In genomic region chr15:12307114-12307513, GRCm38 (mm10) we compare ENCODE assay signal across 21 mouse cellular contexts. TPM values are rescaled to one million over a fixed set of nuclear protein-coding genes. Genes with fewer than 3 reads are reported as not detected.
DNase-seq lines count a peak whose midpoint lies in the region; ATAC-seq and TF ChIP-seq lines count a peak whose summit lies in the region.
"Had no signal": no experiment of that assay in that cellular context is flagged by ENCODE, and none has a peak within 500 bp of the region (broad histone marks: within the 10 kb centered on the region; RNA-seq: fewer than 3 reads in every experiment).

No protein-coding gene starts in this region.

- H3K27me3 ChIP-seq in intestine, embryonic 16.5 days (replicated peaks; ENCODE audit: control insufficient read depth, insufficient read depth, low read length): no peaks in the 10 kb centered on the region
- no peaks in the 10 kb centered on the region for H3K27me3 ChIP-seq in intestine, embryonic 15.5 days (replicated peaks)
- H3K27me3 ChIP-seq in liver, postnatal 0 days (ENCODE audit: insufficient read depth, low read length): no peaks in the 10 kb centered on the region
- H3K27me3 ChIP-seq: forebrain, embryonic 13.5 days; limb, embryonic 15.5 days had no signal

- no peaks in the 10 kb centered on the region for H3K4me1 ChIP-seq in intestine, embryonic 16.5 days (ENCODE audit: control insufficient read depth, insufficient read depth, low read length)
- 0 out of 2 replicates have a peak, but pooled peaks cover 2% of the 10 kb centered on the region for H3K4me1 ChIP-seq in intestine, embryonic 15.5 days (replicated peaks)
- peaks cover 11% of the 10 kb centered on the region for H3K4me1 ChIP-seq in liver, postnatal 0 days (ENCODE audit: insufficient read depth)
- H3K4me1 ChIP-seq: forebrain, embryonic 13.5 days; limb, embryonic 15.5 days had no signal

- H3K9me3 ChIP-seq in intestine, embryonic 16.5 days (ENCODE audit: control insufficient read depth, low read length): no peaks in the 10 kb centered on the region
- no peaks in the 10 kb centered on the region for H3K9me3 ChIP-seq in intestine, embryonic 15.5 days
- H3K9me3 ChIP-seq in liver, postnatal 0 days (ENCODE audit: low read length): no peaks in the 10 kb centered on the region
- H3K9me3 ChIP-seq: forebrain, embryonic 13.5 days; limb, embryonic 15.5 days had no signal

- H3K9ac ChIP-seq in intestine, embryonic 16.5 days (ENCODE audit: low read depth, low read length): no peak overlapping the region
- H3K9ac ChIP-seq in intestine, embryonic 15.5 days: no peak overlapping the region
- H3K9ac ChIP-seq in liver, postnatal 0 days (replicated peaks): no peak overlapping the region
- H3K9ac ChIP-seq: forebrain, embryonic 13.5 days; hindbrain, embryonic 14.5 days; limb, embryonic 15.5 days had no signal

- no peak for ATAC-seq in intestine, embryonic 16.5 days
- no peak for ATAC-seq in intestine, embryonic 15.5 days
- peak; percentile 39 for ATAC-seq in CD4-positive, CD25-positive, alpha-beta regulatory T cell, adult 4 months
- no peak for ATAC-seq in liver, postnatal 0 days
- no peak for ATAC-seq in inflammation-experienced regulatory T-cells, adult 6 months
- ATAC-seq: forebrain, embryonic 13.5 days had no signal

- DNase-seq in R1 (ENCODE audit: low read depth, low spot score): peak; percentile 9
- DNase-seq in liver, postnatal 0 days: no peak
- no peak for DNase-seq in layer of hippocampus, postnatal 14 days (ENCODE audit: low spot score in 2 of 2)
- no peak for DNase-seq in thymus, postnatal 36 days
- DNase-seq: adrenal gland, postnatal 25 days; cerebellum, adult 11-12 months; cerebellum, postnatal 25 days; heart, postnatal 36 days; kidney, adult 18-20 months; kidney, postnatal 10 days; lung, postnatal 14 days; thymus, postnatal 25 days had no signal

- no peak for TF ChIP-seq CTCF in liver, postnatal 0 days (IDR thresholded peaks at IDR 0.05; ENCODE audit: low read depth)

- peak overlapping the region; percentile 11; the same call in 1 of the 2 replicates for H3K27ac ChIP-seq in intestine, embryonic 16.5 days (ENCODE audit: low read length)
- no peak overlapping the region for H3K27ac ChIP-seq in intestine, embryonic 15.5 days
- H3K27ac ChIP-seq in liver, postnatal 0 days (ENCODE audit: low read depth): no peak overlapping the region
- H3K27ac ChIP-seq: forebrain, embryonic 13.5 days; hindbrain, embryonic 14.5 days; limb, embryonic 15.5 days had no signal

- 48% methylated on average over 4 of the region's 4 CpGs for WGBS in intestine, embryonic 16.5 days
- 45% methylated on average over 4 of the region's 4 CpGs for WGBS in intestine, embryonic 15.5 days
- 50% methylated on average over 4 of the region's 4 CpGs for WGBS in liver, postnatal 0 days (ENCODE audit: insufficient replicate concordance)

- no peak overlapping the region for H3K4me3 ChIP-seq in intestine, embryonic 16.5 days (ENCODE audit: low read length)
- H3K4me3 ChIP-seq in intestine, embryonic 15.5 days (replicated peaks): no peak overlapping the region
- no peak overlapping the region for H3K4me3 ChIP-seq in liver, postnatal 0 days (ENCODE audit: low read depth, low read length)
- H3K4me3 ChIP-seq: forebrain, embryonic 13.5 days; limb, embryonic 15.5 days had no signal

- no peaks in the 10 kb centered on the region for H3K36me3 ChIP-seq in intestine, embryonic 16.5 days (ENCODE audit: control insufficient read depth, insufficient read depth, low read length)
- H3K36me3 ChIP-seq in intestine, embryonic 15.5 days: no peaks in the 10 kb centered on the region
- no peaks in the 10 kb centered on the region for H3K36me3 ChIP-seq in liver, postnatal 0 days (replicated peaks; ENCODE audit: insufficient read depth, low read length)
- H3K36me3 ChIP-seq: limb, embryonic 15.5 days had no signal

- TF ChIP-seq EP300 in liver, postnatal 0 days (IDR thresholded peaks at IDR 0.05; ENCODE audit: low read depth): no peak

- H3K4me2 ChIP-seq in intestine, embryonic 16.5 days (ENCODE audit: low read depth, low read length): no peak overlapping the region
- H3K4me2 ChIP-seq in intestine, embryonic 15.5 days (replicated peaks): no peak overlapping the region
- peak overlapping the region; percentile 40; the same call in 1 of the 2 replicates for H3K4me2 ChIP-seq in liver, postnatal 0 days (ENCODE audit: low read depth, low read length)
- H3K4me2 ChIP-seq: forebrain, embryonic 13.5 days; heart, embryonic 11.5 days; hindbrain, embryonic 14.5 days; limb, embryonic 15.5 days; midbrain, embryonic 11.5 days had no signal

RNA-seq across cellular contexts. Expression of gene Golph3, which starts 14.1 kb away (rescaled TPM):
- 66.9 and 74.3 TPM in 2 replicates for polyA plus RNA-seq in intestine, embryonic 16.5 days (2015; fragmentation: Nextera tagmentation; extraction: Ambion mirVana)
- polyA plus RNA-seq in intestine, embryonic 15.5 days (2015; fragmentation: Nextera tagmentation; extraction: Ambion mirVana): 79.5 and 85.1 TPM in 2 replicates
- polyA plus RNA-seq in CD4-positive, CD25-positive, alpha-beta regulatory T cell, adult 4 months (2017; shearing (Covaris generic)): 10 to 100 TPM; 17.8 to 30.3 TPM
- 35.8 and 37.2 TPM in 2 replicates for polyA plus RNA-seq in liver, postnatal 0 days (2015; fragmentation: Nextera tagmentation; extraction: Ambion mirVana)
- total RNA-seq in layer of hippocampus, postnatal 14 days (2021): 10 to 100 TPM; 95.2 to 96.1 TPM
- polyA plus RNA-seq in inflammation-experienced regulatory T-cells, adult 6 months (2017; shearing (Covaris generic)): 10 to 100 TPM; 29.6 to 31.6 (median 31.4) TPM

RNA-seq across cellular contexts. Expression of gene 1810049J17Rik, which starts 14.6 kb away (rescaled TPM):
- 0.81 and 2.1 TPM in 2 replicates for polyA plus RNA-seq in intestine, embryonic 16.5 days (2015; fragmentation: Nextera tagmentation; extraction: Ambion mirVana)
- polyA plus RNA-seq in intestine, embryonic 15.5 days (2015; fragmentation: Nextera tagmentation; extraction: Ambion mirVana): 0.69 and 1.8 TPM in 2 replicates
- polyA plus RNA-seq in CD4-positive, CD25-positive, alpha-beta regulatory T cell, adult 4 months (2017; shearing (Covaris generic)): not detected
- 0.79 and 1.1 TPM in 2 replicates for polyA plus RNA-seq in liver, postnatal 0 days (2015; fragmentation: Nextera tagmentation; extraction: Ambion mirVana)
- 1 to 10 TPM in 1 of 2 experiments, not detected in 1; 1.6 TPM for total RNA-seq in layer of hippocampus, postnatal 14 days (2021)
- not detected for polyA plus RNA-seq in inflammation-experienced regulatory T-cells, adult 6 months (2017; shearing (Covaris generic))
- total RNA-seq: adrenal gland, postnatal 25 days had no signal
- polyA plus RNA-seq: forebrain, embryonic 13.5 days; heart, embryonic 11.5 days had no signal
